Mouse (Mus musculus) liver, postnatal 0 days (tissue): ENCODE results near the gene Smarcb1. TPM values are rescaled to one million over a fixed set of nuclear protein-coding genes. Genes with fewer than 3 reads are reported as not detected.

Experiments used
- ATAC-seq: fragments of 200-750 bp; cut with Nextera tagmentation; 2 replicates; pipeline ENCODE4 v1.8.0; 2017; ENCODE audit warnings: mild to moderate bottlenecking, moderate library complexity
- DNase-seq: peaks from one replicate; pipeline ENCODE4 v3.0.0-alpha.2; 2016
- H3K27ac ChIP-seq: fragments of 300-500 bp; sonication (generic); 2 replicates; pipeline ENCODE4 v1.5.1; 2014; ENCODE audit warnings: antibody characterized with exemption, moderate library complexity, mild to moderate bottlenecking, low read depth
- H3K27me3 ChIP-seq: fragments of 300-500 bp; sonication (generic); 2 replicates; pipeline ENCODE4 v1.6.1; 2014; ENCODE audit warnings: low read length, control low read depth, mixed read lengths; ENCODE audit not compliant: insufficient read depth
- H3K36me3 ChIP-seq: fragments of 300-500 bp; sonication (generic); replicated peaks from 2 replicates; pipeline ENCODE4 v1.6.1; 2014; ENCODE audit warnings: mild to moderate bottlenecking, control low read depth, low read length, moderate library complexity, mixed read lengths; ENCODE audit not compliant: insufficient read depth
- H3K4me1 ChIP-seq: fragments of 300-500 bp; sonication (generic); 2 replicates; pipeline ENCODE4 v1.6.1; 2014; ENCODE audit warnings: antibody characterized with exemption, mild to moderate bottlenecking, control low read depth; ENCODE audit not compliant: insufficient read depth
- H3K4me2 ChIP-seq: fragments of 300-500 bp; sonication (generic); 2 replicates; pipeline ENCODE4 v1.6.1; 2014; ENCODE audit warnings: low read depth, mild to moderate bottlenecking, low read length, moderate library complexity, mixed read lengths
- H3K4me3 ChIP-seq: fragments of 300-500 bp; sonication (generic); 2 replicates; pipeline ENCODE4 v1.5.1; 2014; ENCODE audit warnings: low read depth, low read length
- H3K9ac ChIP-seq: fragments of 300-500 bp; sonication (generic); replicated peaks from 2 replicates; pipeline ENCODE4 v1.6.1; 2014; ENCODE audit warnings: mild to moderate bottlenecking, moderate library complexity
- H3K9me3 ChIP-seq: fragments of 300-500 bp; sonication (generic); 2 replicates; pipeline ENCODE4 v1.6.1; 2016; ENCODE audit warnings: mild to moderate bottlenecking, control low read depth, low read length, mixed read lengths
- CTCF ChIP-seq: sonication (generic); IDR thresholded peaks from 2 replicates; pipeline ENCODE4 v1.5.1; 2016; ENCODE audit warnings: antibody characterized with exemption, low read depth
- EP300 ChIP-seq: IDR thresholded peaks from 2 replicates; pipeline ENCODE4 v1.6.1; 2016; ENCODE audit warnings: antibody characterized with exemption, low read depth, mild to moderate bottlenecking
- WGBS: fragments of 180-500 bp; shearing (Covaris S2); extraction: QIAGEN DNeasy Blood & Tissue Kit; methylation state at CpG from one replicate; pipeline ENCODE4 v1.1.7; 2014; ENCODE audit not compliant: insufficient replicate concordance; 5-methylcytosine and 5-hydroxymethylcytosine counted together
- polyA plus RNA-seq: library from polyadenylated mRNA; unstranded; fragments of >200 nt; fragmentation: Nextera tagmentation; extraction: Ambion mirVana; gene quantifications from 2 replicates; pipeline ENCODE4 v1.2.1, GENCODE M21; 2015

The Smarcb1 gene
- polyA plus RNA-seq, 1 experiment from 2014 or later, result 35.5 TPM

DNA sequence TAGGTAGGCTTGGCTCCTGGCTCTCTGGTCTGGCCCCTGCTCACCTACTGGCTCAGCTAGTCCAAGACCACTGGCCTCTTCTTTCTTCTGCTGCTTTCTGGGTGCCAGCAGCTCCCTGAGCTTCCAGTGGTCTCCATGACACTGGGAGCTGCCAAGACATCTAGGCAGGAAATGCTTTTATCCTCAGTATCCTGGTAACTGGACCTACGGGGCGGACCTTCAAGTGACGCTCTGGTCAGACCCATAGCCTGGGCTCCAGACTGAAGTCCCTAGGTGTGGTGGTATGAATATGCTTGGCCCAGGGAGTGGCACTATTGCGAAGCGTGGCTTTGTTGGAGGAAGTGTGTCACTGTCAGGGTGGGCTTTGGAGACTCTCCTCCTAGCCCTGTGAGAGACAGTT is 19.1 kb upstream of the Smarcb1 start, which contains the start of gene Gm867:
TSS of gene Gm867 (minus strand) at position 153 of the 400 bp plus-strand sequence.
- peak within 1 kb of the TSS; percentile 57 for H3K4me3 ChIP-seq
- 85% methylated on average over 5 of the region's 5 CpGs for WGBS
- peak within 1 kb of the TSS; percentile 85 for H3K27ac ChIP-seq
- no peaks in the 10 kb centered on the region for H3K9me3 ChIP-seq
- H3K36me3 ChIP-seq, result peaks cover 9% of the 10 kb centered on the region
- H3K4me2 ChIP-seq, result peak within 1 kb of the TSS; percentile 87
- H3K4me1 ChIP-seq, result peaks cover 41% of the 10 kb centered on the region
- DNase-seq, result no peak
- H3K9ac ChIP-seq, result peak within 1 kb of the TSS; percentile 73
- TF ChIP-seq EP300 (no peak), CTCF (no peak)
- no peaks in the 10 kb centered on the region for H3K27me3 ChIP-seq
- ATAC-seq, result no peak

DNA sequence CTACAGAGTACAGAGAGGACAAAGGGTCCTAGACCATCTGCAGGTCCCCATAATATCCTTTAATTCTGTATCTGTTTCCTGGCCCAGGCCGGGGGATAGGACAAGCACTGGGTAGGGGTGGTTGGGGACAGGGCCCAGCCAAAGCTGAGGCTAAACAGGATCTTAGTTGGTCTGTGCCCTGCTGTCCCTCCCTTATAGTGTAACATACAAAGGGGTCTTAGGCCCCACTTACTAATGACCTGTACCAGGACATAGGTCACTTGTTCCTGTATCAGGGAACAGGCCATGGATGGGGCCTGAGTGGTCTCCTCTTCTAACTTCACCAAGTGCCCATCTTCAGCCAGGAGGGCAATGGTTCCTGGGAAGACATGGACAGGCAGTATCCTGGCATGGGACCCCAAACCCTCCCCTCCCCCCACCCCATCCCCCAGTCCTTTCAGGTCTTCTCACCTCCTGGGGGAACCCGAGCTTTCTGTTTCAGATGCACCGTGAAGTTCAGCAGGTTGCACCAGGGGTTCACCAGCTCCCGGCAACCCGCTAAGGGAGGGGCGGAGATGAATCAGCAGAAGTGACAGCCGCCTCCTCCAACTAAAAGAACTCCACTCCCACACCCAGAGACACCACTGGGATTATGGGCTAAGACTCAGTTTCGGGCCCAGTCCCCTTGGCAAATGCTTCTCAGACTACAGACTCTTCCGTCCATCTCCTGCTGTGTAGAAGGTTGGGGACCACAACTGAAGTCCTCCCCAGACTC is 18.2 kb upstream of the Smarcb1 start:
- Histone ChIP-seq H3K27me3 (no peaks in the 10 kb centered on the region), H3K4me3 (peak overlapping the region; percentile 57), H3K36me3 (peaks cover 9% of the 10 kb centered on the region), H3K27ac (peak overlapping the region; percentile 85), H3K9me3 (no peaks in the 10 kb centered on the region), H3K4me1 (peaks cover 45% of the 10 kb centered on the region), H3K4me2 (peak overlapping the region; percentile 87), H3K9ac (peak overlapping the region; percentile 73)
- ATAC-seq (peak; percentile 43), DNase-seq (peak; percentile 75)
- WGBS, result 42% methylated on average over 9 of the region's 9 CpGs
- TF ChIP-seq EP300 (0 out of 2 replicates have a peak, but pooled peaks have one; percentile 27), CTCF (no peak)

- H3K4me1 ChIP-seq, result peaks cover 47% of the 10 kb centered on the region
- no peaks in the 10 kb centered on the region for H3K27me3 ChIP-seq
- DNase-seq, result peak; percentile 59
- H3K27ac ChIP-seq, result peak overlapping the region; percentile 90
- peak overlapping the region; percentile 81 for H3K9ac ChIP-seq
- peak; percentile 14 for ATAC-seq
- peak overlapping the region; percentile 77 for H3K4me3 ChIP-seq
- H3K36me3 ChIP-seq, result peaks cover 9% of the 10 kb centered on the region
- peak overlapping the region; percentile 87 for H3K4me2 ChIP-seq
- WGBS, result 36% methylated on average over 10 of the region's 10 CpGs
- no peaks in the 10 kb centered on the region for H3K9me3 ChIP-seq
- TF ChIP-seq CTCF, result no peak
- peak; percentile 62 for TF ChIP-seq EP300
Observed at GRCm38 (mm10) chr10:75937851-75938643, 16.6 kb upstream of the Smarcb1 start.

GRCm38 (mm10) chr10:75936909-75937667 is 15.7 kb upstream of the Smarcb1 start:
- ATAC-seq (peak; percentile 1; the same call in 1 of the 2 replicates), DNase-seq (peak; percentile 36)
- peak overlapping the region; percentile 87 for H3K4me2 ChIP-seq
- H3K27ac ChIP-seq, result peak overlapping the region; percentile 90
- TF ChIP-seq EP300, result no peak
- TF ChIP-seq CTCF, result peak; percentile 19; the same call in 1 of the 2 replicates
- peaks cover 3% of the 10 kb centered on the region for H3K27me3 ChIP-seq
- peak overlapping the region; percentile 77 for H3K4me3 ChIP-seq
- peaks cover 9% of the 10 kb centered on the region for H3K36me3 ChIP-seq
- peak overlapping the region; percentile 81 for H3K9ac ChIP-seq
- peaks cover 55% of the 10 kb centered on the region for H3K4me1 ChIP-seq
- no peaks in the 10 kb centered on the region for H3K9me3 ChIP-seq
- 61% methylated on average over 18 of the region's 18 CpGs for WGBS

DNA sequence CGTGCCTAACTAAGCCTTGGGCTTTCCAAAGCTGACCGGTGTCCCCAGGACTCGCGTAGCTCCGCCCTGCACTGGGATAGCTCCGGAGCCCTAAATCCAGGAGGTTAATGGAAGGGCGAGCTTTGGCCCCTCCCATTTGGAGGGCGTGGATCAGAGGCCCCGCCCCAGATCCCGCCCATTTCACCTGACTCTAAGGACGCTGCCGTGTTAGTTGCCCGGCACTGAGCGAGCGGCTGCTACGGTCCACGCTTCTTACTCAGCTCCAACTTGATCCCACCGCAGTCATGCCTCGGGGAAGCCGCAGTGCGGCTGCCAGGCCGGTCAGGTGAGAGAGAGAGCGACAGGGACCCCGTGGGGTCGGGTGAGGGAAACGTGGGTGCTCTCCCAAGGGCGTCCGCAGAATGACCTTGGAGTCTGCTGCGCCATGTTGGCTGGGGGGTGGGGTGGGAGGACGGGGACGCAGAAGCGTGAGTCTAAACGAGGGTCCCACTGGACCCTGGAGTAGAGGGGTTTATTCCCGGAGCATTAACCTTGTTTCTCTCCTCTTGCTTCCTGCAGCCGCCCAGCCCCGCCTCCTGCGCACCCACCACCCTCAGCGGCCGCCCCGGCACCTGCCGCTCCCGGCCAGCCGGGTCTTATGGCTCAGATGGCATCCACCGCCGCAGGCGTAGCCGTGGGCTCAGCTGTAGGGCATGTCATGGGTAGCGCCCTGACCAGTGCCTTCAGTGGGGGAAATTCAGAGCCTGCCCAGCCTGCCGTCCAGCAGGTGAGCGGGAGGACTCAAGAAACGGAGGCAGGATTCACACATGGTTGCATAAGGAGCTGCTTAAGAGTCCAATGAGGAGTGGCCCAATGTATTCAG is 14.5 kb upstream of the Smarcb1 start, which contains the start of gene Mmp11:
TSS of gene Mmp11 (minus strand) at position 817 of the 862 bp plus-strand sequence.
- peaks cover 15% of the 10 kb centered on the region for H3K27me3 ChIP-seq
- H3K4me2 ChIP-seq, result peak within 1 kb of the TSS; percentile 87
- 2% methylated on average over 51 of the region's 51 CpGs for WGBS
- peak; percentile 76 for ATAC-seq
- H3K4me1 ChIP-seq, result peaks cover 62% of the 10 kb centered on the region
- H3K27ac ChIP-seq, result peak within 1 kb of the TSS; percentile 90
- peaks cover 9% of the 10 kb centered on the region for H3K36me3 ChIP-seq
- no peaks in the 10 kb centered on the region for H3K9me3 ChIP-seq
- TF ChIP-seq CTCF, result no peak
- no peak for TF ChIP-seq EP300
- peak within 1 kb of the TSS; percentile 77 for H3K4me3 ChIP-seq
- peak within 1 kb of the TSS; percentile 81 for H3K9ac ChIP-seq
- peak; percentile 95 for DNase-seq
